In genomic region chr13:59386935-59387540, GRCm38 (mm10) we compare ENCODE assay signal across 19 mouse cellular contexts.
DNase-seq lines count a peak whose midpoint lies in the region; ATAC-seq and TF ChIP-seq lines count a peak whose summit lies in the region.
"Had no signal": no experiment of that assay in that cellular context is flagged by ENCODE, and none has a peak within 500 bp of the region (broad histone marks: within the 10 kb centered on the region; RNA-seq: fewer than 3 reads in every experiment).

No protein-coding gene starts in this region.

- WGBS in forebrain, embryonic 14.5 days: 63% methylated on average over 7 of the region's 7 CpGs
- WGBS in forebrain, embryonic 11.5 days: 81% methylated on average over 7 of the region's 7 CpGs
- 68% methylated on average over 7 of the region's 7 CpGs for WGBS in forebrain, postnatal 0 days
- 72% methylated on average over 7 of the region's 7 CpGs for WGBS in midbrain, postnatal 0 days

- intact Hi-C loops in left cerebral cortex, postnatal 4 days (cut with DNase I): no loop called here
- intact Hi-C loops in left cerebral cortex, postnatal 10 days (cut with DNase I): no loop called here

- H3K4me3 ChIP-seq in forebrain, embryonic 14.5 days (ENCODE audit: low read depth, low read length): no peak overlapping the region
- H3K4me3 ChIP-seq in forebrain, embryonic 11.5 days (ENCODE audit: low read depth, low read length): no peak overlapping the region
- no peak overlapping the region for H3K4me3 ChIP-seq in forebrain, postnatal 0 days (ENCODE audit: low read depth, low read length)
- no peak overlapping the region for H3K4me3 ChIP-seq in midbrain, postnatal 0 days (ENCODE audit: low read depth, low read length)
- H3K4me3 ChIP-seq: embryonic facial prominence, embryonic 12.5 days; gastrocnemius, adult 2 months; myocyte had no signal

- TF ChIP-seq CTCF in forebrain, postnatal 0 days (IDR thresholded peaks at IDR 0.05; ENCODE audit: low read depth): no peak
- TF ChIP-seq CTCF in midbrain, postnatal 0 days (IDR thresholded peaks at IDR 0.05): no peak

- H3K27me3 ChIP-seq in forebrain, embryonic 14.5 days (replicated peaks; ENCODE audit: control insufficient read depth, insufficient read depth, low read length): no peaks in the 10 kb centered on the region
- no peaks in the 10 kb centered on the region for H3K27me3 ChIP-seq in forebrain, embryonic 11.5 days (ENCODE audit: control insufficient read depth, insufficient read depth, low read length)
- H3K27me3 ChIP-seq in forebrain, postnatal 0 days (ENCODE audit: insufficient read depth, low read length): no peaks in the 10 kb centered on the region
- no peaks in the 10 kb centered on the region for H3K27me3 ChIP-seq in midbrain, postnatal 0 days (ENCODE audit: insufficient read depth, low read length)
- H3K27me3 ChIP-seq: embryonic facial prominence, embryonic 12.5 days had no signal

- no peaks in the 10 kb centered on the region for H3K9me3 ChIP-seq in forebrain, embryonic 14.5 days (replicated peaks; ENCODE audit: control insufficient read depth, low read length)
- H3K9me3 ChIP-seq in forebrain, embryonic 11.5 days (ENCODE audit: control insufficient read depth, low read length): no peaks in the 10 kb centered on the region
- H3K9me3 ChIP-seq in forebrain, postnatal 0 days (ENCODE audit: low read length): no peaks in the 10 kb centered on the region
- no peaks in the 10 kb centered on the region for H3K9me3 ChIP-seq in midbrain, postnatal 0 days (ENCODE audit: low read length)
- H3K9me3 ChIP-seq: embryonic facial prominence, embryonic 12.5 days had no signal

- DNase-seq in forebrain, embryonic 14.5 days (ENCODE audit: low spot score): peak; percentile 37
- no peak for DNase-seq in forebrain, embryonic 11.5 days (ENCODE audit: low spot score)
- peak; percentile 53 for DNase-seq in left cerebral cortex, postnatal 4 days
- DNase-seq in left cerebral cortex, postnatal 10 days (ENCODE audit: extremely low spot score in 1 of 2, low spot score in 2 of 2): no peak
- peak; percentile 23 for DNase-seq in forebrain, postnatal 0 days
- peak; percentile 64 for DNase-seq in midbrain, postnatal 0 days (ENCODE audit: low spot score)
- no peak for DNase-seq in right cerebral cortex, adult 2 months (ENCODE audit: low spot score in 2 of 2)
- DNase-seq: adrenal gland, postnatal 25 days; cerebellum, postnatal 25 days; gastrocnemius, adult 2 months; kidney, adult 9 months; kidney, postnatal 14 days; right cerebral cortex, postnatal 25 days; spleen, adult 18-20 months had no signal

- ATAC-seq in forebrain, embryonic 14.5 days: no peak; the same call in 1 of the 2 replicates
- no peak for ATAC-seq in forebrain, embryonic 11.5 days (replicated peaks; ENCODE audit: low FRiP score)
- ATAC-seq in forebrain, postnatal 0 days: peak; percentile 40; the same call in 1 of the 2 replicates
- ATAC-seq in midbrain, postnatal 0 days (ENCODE audit: low FRiP score): peak; percentile 29; the same call in 1 of the 2 replicates
- ATAC-seq: intestine, embryonic 16.5 days had no signal

- H3K4me1 ChIP-seq in forebrain, embryonic 14.5 days (ENCODE audit: control insufficient read depth, insufficient read depth, low read length): peaks cover 3% of the 10 kb centered on the region; the same call in 1 of the 2 replicates
- no peaks in the 10 kb centered on the region for H3K4me1 ChIP-seq in forebrain, embryonic 11.5 days (replicated peaks; ENCODE audit: control insufficient read depth, insufficient read depth, low read length)
- no peaks in the 10 kb centered on the region for H3K4me1 ChIP-seq in forebrain, postnatal 0 days (ENCODE audit: insufficient read depth)
- H3K4me1 ChIP-seq in midbrain, postnatal 0 days (ENCODE audit: insufficient read depth, low read length): peaks cover 4% of the 10 kb centered on the region; the same call in 1 of the 2 replicates
- H3K4me1 ChIP-seq: embryonic facial prominence, embryonic 12.5 days had no signal

- no peak overlapping the region for H3K4me2 ChIP-seq in forebrain, embryonic 14.5 days (ENCODE audit: low read length)
- H3K4me2 ChIP-seq in forebrain, embryonic 11.5 days (ENCODE audit: low read depth, low read length, severe bottlenecking): no peak overlapping the region
- H3K4me2 ChIP-seq in forebrain, postnatal 0 days (ENCODE audit: low read depth): no peak overlapping the region
- H3K4me2 ChIP-seq in midbrain, postnatal 0 days (ENCODE audit: low read depth, low read length, poor library complexity, severe bottlenecking): no peak overlapping the region
- H3K4me2 ChIP-seq: embryonic facial prominence, embryonic 12.5 days; heart, embryonic 11.5 days had no signal

- H3K36me3 ChIP-seq in forebrain, embryonic 14.5 days (ENCODE audit: control insufficient read depth, insufficient read depth, low read length): no peaks in the 10 kb centered on the region
- H3K36me3 ChIP-seq in forebrain, embryonic 11.5 days (ENCODE audit: control insufficient read depth, insufficient read depth, low read length): no peaks in the 10 kb centered on the region
- H3K36me3 ChIP-seq in forebrain, postnatal 0 days (ENCODE audit: insufficient read depth): no peaks in the 10 kb centered on the region
- H3K36me3 ChIP-seq in midbrain, postnatal 0 days (ENCODE audit: insufficient read depth, low read length): no peaks in the 10 kb centered on the region
- H3K36me3 ChIP-seq: embryonic facial prominence, embryonic 12.5 days had no signal

- H3K9ac ChIP-seq in forebrain, embryonic 14.5 days (ENCODE audit: low read length): no peak overlapping the region
- no peak overlapping the region for H3K9ac ChIP-seq in forebrain, embryonic 11.5 days (ENCODE audit: low read length)
- H3K9ac ChIP-seq in forebrain, postnatal 0 days: no peak overlapping the region
- no peak overlapping the region for H3K9ac ChIP-seq in midbrain, postnatal 0 days (replicated peaks; ENCODE audit: low read length, poor library complexity, severe bottlenecking)
- H3K9ac ChIP-seq: embryonic facial prominence, embryonic 12.5 days had no signal

- no peak overlapping the region for H3K27ac ChIP-seq in forebrain, embryonic 14.5 days (ENCODE audit: low read depth, low read length)
- H3K27ac ChIP-seq in forebrain, embryonic 11.5 days (ENCODE audit: low read depth, low read length): no peak overlapping the region
- no peak overlapping the region for H3K27ac ChIP-seq in forebrain, postnatal 0 days (ENCODE audit: low read depth, low read length)
- H3K27ac ChIP-seq in midbrain, postnatal 0 days (ENCODE audit: low read depth, low read length): no peak overlapping the region; the same call in 1 of the 2 replicates
- H3K27ac ChIP-seq: embryonic facial prominence, embryonic 12.5 days; gastrocnemius, adult 2 months; macrophage had no signal

Comparison
In these comparisons a context has a peak if more than half of its experiments do, and no peak if none do; other contexts are left out.
1. ATAC-seq: peak in forebrain, postnatal 0 days (single experiment) and midbrain, postnatal 0 days (single experiment); none in forebrain, embryonic 14.5 days (single experiment) and forebrain, embryonic 11.5 days (single experiment).
2. DNase-seq: peak in forebrain, embryonic 14.5 days (single experiment), left cerebral cortex, postnatal 4 days (single experiment), forebrain, postnatal 0 days (single experiment) and midbrain, postnatal 0 days (single experiment); none in forebrain, embryonic 11.5 days (single experiment), left cerebral cortex, postnatal 10 days (0 of 2) and right cerebral cortex, adult 2 months (0 of 2).